Mouse (Mus musculus) kidney, postnatal 0 days (tissue): Measurements from ENCODE around the gene Bad. TPM values are rescaled to one million over a fixed set of nuclear protein-coding genes. Genes with fewer than 3 reads are reported as not detected.
"Not testable (repeated sequence)": the region's sequence is repeated elsewhere in the genome, so short reads cannot be mapped to it uniquely, and the experiment has no call there.

Experiments
- ATAC-seq: fragments of 200-750 bp; cut with Nextera tagmentation; replicated peaks from 2 replicates; pipeline ENCODE4 v1.8.0; 2017; ENCODE audit warnings: low read depth, moderate number of reproducible peaks, moderate TSS enrichment, moderate library complexity; ENCODE audit not compliant: low FRiP score
- DNase-seq: peaks from one replicate; pipeline ENCODE4 v3.0.0-alpha.2; 2016; ENCODE audit warnings: low spot score
- H3K27ac ChIP-seq: fragments of 300-500 bp; sonication (generic); 2 replicates; pipeline ENCODE4 v1.5.1; 2014; ENCODE audit warnings: mild to moderate bottlenecking
- H3K27me3 ChIP-seq: fragments of 300-500 bp; sonication (generic); 2 replicates; pipeline ENCODE4 v1.6.1; 2014; ENCODE audit warnings: low read length, mixed read lengths; ENCODE audit not compliant: insufficient read depth
- H3K36me3 ChIP-seq: fragments of 300-500 bp; sonication (generic); 2 replicates; pipeline ENCODE4 v1.6.1; 2014; ENCODE audit warnings: low read length, mixed read lengths; ENCODE audit not compliant: insufficient read depth
- H3K4me1 ChIP-seq: fragments of 300-500 bp; sonication (generic); replicated peaks from 2 replicates; pipeline ENCODE4 v1.6.1; 2014; ENCODE audit warnings: antibody characterized with exemption, low read length, mixed read lengths; ENCODE audit not compliant: insufficient read depth
- H3K4me2 ChIP-seq: fragments of 300-500 bp; sonication (generic); 2 replicates; pipeline ENCODE4 v1.6.1; 2014; ENCODE audit warnings: mild to moderate bottlenecking, low read length, moderate library complexity, mixed read lengths
- H3K4me3 ChIP-seq: fragments of 300-500 bp; sonication (generic); replicated peaks from 2 replicates; pipeline ENCODE4 v1.5.1; 2014; ENCODE audit warnings: low read depth, low read length
- H3K9ac ChIP-seq: fragments of 300-500 bp; sonication (generic); 2 replicates; pipeline ENCODE4 v1.6.1; 2014; ENCODE audit warnings: low read depth, low read length
- H3K9me3 ChIP-seq: fragments of 300-500 bp; sonication (generic); replicated peaks from 2 replicates; pipeline ENCODE4 v1.6.1; 2016; ENCODE audit warnings: low read length, inconsistent platforms, mixed read lengths
- CTCF ChIP-seq: IDR thresholded peaks from 2 replicates; pipeline ENCODE4 v1.5.1; 2016; ENCODE audit warnings: antibody characterized with exemption, low read depth, mild to moderate bottlenecking, moderate library complexity
- WGBS: fragments of 180-500 bp; shearing (Covaris S2); extraction: QIAGEN DNeasy Blood & Tissue Kit; methylation state at CpG from one replicate; pipeline ENCODE4 v1.1.7; 2014; 5-methylcytosine and 5-hydroxymethylcytosine counted together
- polyA plus RNA-seq: library from polyadenylated mRNA; unstranded; fragments of >200 nt; fragmentation: Nextera tagmentation; extraction: Ambion mirVana; gene quantifications from 2 replicates; pipeline ENCODE4 v1.2.1, GENCODE M21; 2015

Gene Bad
- polyA plus RNA-seq, 1 experiment from 2014 or later, result 75.8 TPM

DNA sequence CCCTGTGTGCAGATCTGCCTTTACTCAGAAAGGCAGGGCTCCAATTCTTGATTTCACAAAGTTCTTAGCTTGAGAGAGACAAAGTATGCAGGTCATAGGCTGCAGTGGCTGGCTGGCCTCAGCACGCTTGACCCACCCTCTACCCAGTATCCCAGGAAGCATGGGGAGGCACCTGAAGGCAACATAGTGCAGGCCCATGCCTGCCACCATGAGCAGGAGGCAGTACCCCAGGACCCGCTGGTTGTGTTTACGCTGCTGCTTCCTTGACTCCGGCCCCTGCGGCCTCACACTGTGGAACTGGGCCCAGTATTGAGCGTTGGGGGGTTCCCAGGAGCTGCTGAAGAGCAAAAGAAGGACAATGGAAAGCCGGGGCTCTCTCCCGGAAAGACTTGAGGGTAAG lies 47.6 kb downstream of the Bad start:
- no peak overlapping the region for H3K4me3 ChIP-seq
- H3K4me2 ChIP-seq, result no peak overlapping the region
- peaks cover 4% of the 10 kb centered on the region; the same call in 1 of the 2 replicates for H3K36me3 ChIP-seq
- no peak for TF ChIP-seq CTCF
- H3K27me3 ChIP-seq, result no peaks in the 10 kb centered on the region
- no peak for ATAC-seq
- no peak overlapping the region for H3K9ac ChIP-seq
- no peaks in the 10 kb centered on the region for H3K9me3 ChIP-seq
- peaks cover 24% of the 10 kb centered on the region for H3K4me1 ChIP-seq
- 89% methylated on average over 8 of the region's 8 CpGs for WGBS
- DNase-seq, result no peak
- no peak overlapping the region for H3K27ac ChIP-seq

DNA sequence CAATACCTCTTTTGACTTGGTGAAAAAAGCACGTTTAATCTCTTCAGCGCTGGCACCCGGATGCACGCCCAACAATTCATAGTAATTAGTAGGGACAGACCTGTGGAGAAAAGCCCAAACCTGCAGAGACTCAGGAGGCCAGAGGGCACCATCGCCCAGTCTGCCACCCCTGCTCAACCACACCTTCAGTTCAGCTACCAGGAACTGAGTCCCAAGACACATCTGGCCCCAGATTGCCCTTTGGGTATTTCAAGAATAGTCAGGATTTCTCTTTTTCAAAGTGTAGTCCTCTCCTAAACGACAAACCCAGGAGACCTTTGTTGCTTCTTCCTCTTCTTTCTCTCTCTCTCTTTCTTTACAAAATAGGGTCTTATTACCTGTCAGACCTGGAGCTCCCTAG lies 49.1 kb downstream of the Bad start:
- no peak overlapping the region for H3K4me3 ChIP-seq
- WGBS, result 89% methylated on average over 6 of the region's 6 CpGs
- ATAC-seq, result no peak
- no peak overlapping the region for H3K27ac ChIP-seq
- no peaks in the 10 kb centered on the region for H3K27me3 ChIP-seq
- DNase-seq, result no peak
- H3K4me2 ChIP-seq, result no peak overlapping the region
- no peak overlapping the region for H3K9ac ChIP-seq
- no peaks in the 10 kb centered on the region for H3K36me3 ChIP-seq
- no peaks in the 10 kb centered on the region for H3K9me3 ChIP-seq
- no peak for TF ChIP-seq CTCF
- peaks cover 33% of the 10 kb centered on the region for H3K4me1 ChIP-seq

DNA sequence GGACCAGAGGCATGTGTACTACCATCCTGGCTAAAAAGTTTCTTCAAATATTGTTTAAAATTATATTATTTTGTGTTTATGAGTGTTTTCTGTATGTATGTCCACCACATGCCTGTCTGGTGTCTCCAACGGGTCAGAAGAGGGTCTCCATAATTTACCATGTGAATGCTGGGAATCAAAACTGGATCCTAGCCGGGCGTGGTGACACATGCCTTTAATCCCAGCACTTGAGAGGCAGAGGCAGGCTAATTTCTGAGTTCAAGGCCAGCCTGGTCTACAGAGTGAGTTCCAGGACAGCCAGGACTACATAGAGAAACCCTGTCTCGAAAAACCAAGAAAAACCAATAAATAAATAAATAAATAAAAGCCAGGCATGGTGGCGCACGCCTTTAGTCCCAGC lies 49.5 kb downstream of the Bad start:
- H3K4me3 ChIP-seq, H3K4me2 ChIP-seq, H3K9ac ChIP-seq, H3K27me3 ChIP-seq, DNase-seq, H3K36me3 ChIP-seq, H3K27ac ChIP-seq, H3K9me3 ChIP-seq, ATAC-seq: not testable (repeated sequence)
- H3K4me1 ChIP-seq, result peaks cover 29% of the 10 kb centered on the region
- WGBS, result 94% methylated on average over 6 of the region's 6 CpGs

DNA sequence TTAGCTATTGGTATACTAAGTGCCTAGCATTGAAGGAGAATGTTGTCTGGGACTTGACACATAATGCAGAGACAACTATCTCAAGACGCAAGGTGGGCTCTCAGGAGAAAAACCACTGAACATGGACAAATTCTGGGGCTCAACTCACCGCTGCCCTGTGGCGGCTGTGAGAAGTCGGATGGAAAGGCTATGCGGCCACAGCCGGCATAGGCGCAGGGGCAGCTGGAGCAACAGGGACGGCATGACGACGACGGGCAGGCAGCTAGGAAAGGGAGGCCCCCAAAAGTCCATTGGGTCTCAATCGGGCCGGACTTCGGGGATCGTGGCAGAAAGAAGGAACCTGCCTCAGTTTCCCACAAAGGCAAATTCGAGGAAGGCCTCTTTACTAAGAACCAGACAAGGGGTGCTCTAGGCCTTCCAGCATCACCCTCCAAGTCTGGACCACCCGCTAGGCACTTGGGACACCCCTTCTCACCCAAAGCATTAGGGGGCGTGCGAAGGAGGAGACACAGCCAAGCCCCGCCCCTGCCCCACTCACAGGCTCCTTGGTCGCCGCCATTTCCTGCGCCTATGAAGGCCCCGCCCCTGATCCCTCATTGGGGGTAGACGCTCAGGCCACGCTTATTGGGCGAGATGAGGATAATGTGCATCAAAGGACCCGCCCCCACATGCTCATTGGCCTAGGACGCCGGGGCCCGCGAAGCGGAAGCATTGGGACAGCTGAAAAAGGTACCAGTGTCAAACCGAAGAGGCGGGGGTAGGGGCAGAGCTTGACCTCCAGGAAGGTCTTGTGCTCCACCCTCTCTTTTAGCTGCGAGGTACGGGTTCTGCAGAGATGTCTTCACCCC lies 50.6 kb downstream of the Bad start, which contains the start of gene Dnajc4:
Dnajc4 (minus strand) TSS at position 562 of the 848 bp plus-strand sequence.
- no peaks in the 10 kb centered on the region for H3K27me3 ChIP-seq
- H3K36me3 ChIP-seq, result no peaks in the 10 kb centered on the region
- H3K9ac ChIP-seq, result peak within 1 kb of the TSS; percentile 68
- DNase-seq (peak; percentile 99), ATAC-seq (peak; percentile 93)
- H3K4me2 ChIP-seq, result peak within 1 kb of the TSS; percentile 97
- 1% methylated on average over 37 of the region's 37 CpGs for WGBS
- H3K4me1 ChIP-seq, result peaks cover 30% of the 10 kb centered on the region
- peak; percentile 38 for TF ChIP-seq CTCF
- H3K27ac ChIP-seq, result peak within 1 kb of the TSS; percentile 73
- no peaks in the 10 kb centered on the region for H3K9me3 ChIP-seq
- H3K4me3 ChIP-seq, result peak within 1 kb of the TSS; percentile 53

DNA sequence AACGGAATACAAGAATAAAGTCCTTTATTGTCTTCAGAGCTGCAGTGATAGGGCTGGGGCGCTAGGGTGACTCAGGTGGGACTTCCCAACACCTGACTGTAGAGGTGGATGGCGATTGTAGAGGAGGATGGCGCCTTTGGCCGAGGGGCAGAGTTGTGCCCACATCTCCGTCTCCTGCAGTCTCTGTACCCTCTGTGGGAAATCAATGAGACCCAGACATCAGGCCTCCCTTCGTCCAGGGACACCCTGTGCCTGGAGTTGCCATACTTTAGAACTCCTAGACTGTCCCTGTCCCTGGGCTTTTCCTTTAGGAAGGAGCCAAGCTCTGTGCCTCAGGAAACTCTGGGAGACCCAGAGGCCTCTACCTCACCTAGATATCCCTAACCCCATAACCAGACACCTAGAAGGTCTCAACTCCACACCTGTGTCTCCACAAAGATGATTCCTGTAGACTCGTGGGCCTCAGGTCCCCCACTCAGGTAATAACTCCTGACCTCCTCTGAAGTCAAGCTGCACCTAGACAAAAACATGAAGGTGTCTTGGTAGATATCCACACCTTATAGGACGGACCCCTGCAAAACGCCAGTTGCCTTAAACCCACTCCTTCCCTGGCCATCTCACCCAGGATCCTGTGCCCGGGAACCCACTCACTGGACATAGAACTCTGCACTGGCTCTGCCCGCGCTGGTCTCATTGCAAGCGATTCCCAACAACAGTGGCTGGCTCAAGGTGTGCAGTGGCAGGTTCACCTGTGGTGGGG lies 51.5 kb downstream of the Bad start:
- Histone ChIP-seq H3K9ac (peak overlapping the region; percentile 68), H3K4me1 (peaks cover 31% of the 10 kb centered on the region), H3K4me2 (peak overlapping the region; percentile 97), H3K27me3 (no peaks in the 10 kb centered on the region), H3K9me3 (no peaks in the 10 kb centered on the region), H3K4me3 (peak overlapping the region; percentile 53), H3K27ac (peak overlapping the region; percentile 73), H3K36me3 (no peaks in the 10 kb centered on the region)
- 61% methylated on average over 14 of the region's 14 CpGs for WGBS
- no peak for TF ChIP-seq CTCF
- ATAC-seq (no peak), DNase-seq (no peak)

DNA sequence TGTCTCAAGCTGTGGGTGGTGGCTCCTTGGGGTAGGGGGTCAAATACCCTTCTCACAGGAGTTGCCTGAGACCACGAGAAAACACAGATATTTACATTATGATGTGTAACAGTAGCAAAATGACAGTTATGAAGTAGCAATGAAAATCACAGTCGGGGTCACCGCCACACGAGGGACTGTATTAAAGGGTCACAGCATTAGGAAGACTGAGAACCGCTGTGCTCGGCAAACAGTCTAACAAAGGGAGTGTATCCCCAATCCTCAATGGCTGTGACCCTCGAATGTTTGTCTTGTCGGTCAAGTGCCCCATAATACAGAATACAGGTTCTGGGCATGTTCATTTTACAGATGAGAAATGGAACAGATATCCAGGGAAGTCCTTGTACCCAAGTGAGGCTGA lies 52.3 kb downstream of the Bad start:
- no peak overlapping the region for H3K4me3 ChIP-seq
- H3K27ac ChIP-seq, result no peak overlapping the region
- 0 out of 2 replicates have a peak, but pooled peaks cover 3% of the 10 kb centered on the region for H3K36me3 ChIP-seq
- TF ChIP-seq CTCF, result no peak
- ATAC-seq (no peak), DNase-seq (no peak)
- no peak overlapping the region for H3K4me2 ChIP-seq
- no peaks in the 10 kb centered on the region for H3K9me3 ChIP-seq
- H3K27me3 ChIP-seq, result no peaks in the 10 kb centered on the region
- no peak overlapping the region for H3K9ac ChIP-seq
- H3K4me1 ChIP-seq, result peaks cover 31% of the 10 kb centered on the region
- WGBS, result 82% methylated on average over 8 of the region's 8 CpGs
